Mouse (Mus musculus) lung, embryonic 14.5 days (tissue): ENCODE data around the gene Clasp1. TPM values are rescaled to one million over a fixed set of nuclear protein-coding genes. Genes with fewer than 3 reads are reported as not detected.

ENCODE experiments used
- ATAC-seq: fragments of 200-750 bp; cut with Nextera tagmentation; 2 replicates; pipeline ENCODE4 v1.8.0; 2017; ENCODE audit warnings: mild to moderate bottlenecking, moderate TSS enrichment, moderate library complexity; ENCODE audit not compliant: insufficient read depth
- DNase-seq: peaks from one replicate; pipeline ENCODE4 v3.0.0-alpha.2; 2015
- H3K27ac ChIP-seq: fragments of 300-500 bp; sonication (generic); 2 replicates; pipeline ENCODE4 v1.5.1; 2014; ENCODE audit warnings: low read depth, mild to moderate bottlenecking, moderate library complexity
- H3K27me3 ChIP-seq: fragments of 300-500 bp; sonication (generic); 2 replicates; pipeline ENCODE4 v1.6.1; 2014; ENCODE audit warnings: low read length, control low read depth; ENCODE audit not compliant: insufficient read depth
- H3K36me3 ChIP-seq: fragments of 300-500 bp; sonication (generic); 2 replicates; pipeline ENCODE4 v1.6.1; 2014; ENCODE audit warnings: control low read depth; ENCODE audit not compliant: insufficient read depth
- H3K4me1 ChIP-seq: fragments of 300-500 bp; sonication (generic); 2 replicates; pipeline ENCODE4 v1.6.1; 2014; ENCODE audit warnings: antibody characterized with exemption, control low read depth; ENCODE audit not compliant: insufficient read depth
- H3K4me2 ChIP-seq: fragments of 300-500 bp; sonication (generic); 2 replicates; pipeline ENCODE4 v1.6.1; 2014; ENCODE audit warnings: mild to moderate bottlenecking
- H3K4me3 ChIP-seq: fragments of 300-500 bp; sonication (generic); 2 replicates; pipeline ENCODE4 v1.5.1; 2014; ENCODE audit warnings: low read depth, low read length
- H3K9ac ChIP-seq: fragments of 300-500 bp; sonication (generic); 2 replicates; pipeline ENCODE4 v1.6.1; 2014
- H3K9me3 ChIP-seq: fragments of 300-500 bp; sonication (generic); 2 replicates; pipeline ENCODE4 v1.6.1; 2016; ENCODE audit warnings: low read depth, low read length, control low read depth
- CTCF ChIP-seq: IDR thresholded peaks from 2 replicates; pipeline ENCODE4 v1.5.1; 2016; ENCODE audit warnings: antibody characterized with exemption, low read depth
- WGBS: fragments of 180-500 bp; shearing (Covaris S2); extraction: QIAGEN DNeasy Blood & Tissue Kit; methylation state at CpG from one replicate; pipeline ENCODE4 v1.1.7; 2014; 5-methylcytosine and 5-hydroxymethylcytosine counted together
- polyA plus RNA-seq: library from polyadenylated mRNA; unstranded; fragments of >200 nt; fragmentation: Nextera tagmentation; extraction: Ambion mirVana; gene quantifications from 2 replicates; pipeline ENCODE4 v1.2.1, GENCODE M21; 2014

Clasp1 gene
- polyA plus RNA-seq, 1 experiment from 2014 or later = 60.7 TPM

DNA sequence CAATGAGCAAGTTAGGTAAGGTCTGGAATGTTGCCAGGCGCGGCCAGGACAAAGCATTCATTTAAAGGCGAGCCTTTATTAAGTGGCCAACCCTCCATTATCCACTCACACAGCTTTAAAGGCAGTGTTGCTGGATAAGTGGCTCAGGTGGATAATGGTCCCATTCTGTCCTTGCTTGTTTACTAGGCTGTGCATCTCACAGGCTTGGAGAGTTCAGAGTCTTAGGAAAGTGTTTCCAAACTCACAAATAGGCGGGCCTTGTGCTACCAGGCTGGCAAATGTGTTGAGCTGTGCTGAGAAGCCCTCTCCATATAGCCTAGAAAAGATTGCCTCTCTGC is 92.5 kb downstream of the Clasp1 start:
- peak; percentile 84 for DNase-seq
- H3K4me3 ChIP-seq = no peak overlapping the region
- no peaks in the 10 kb centered on the region for H3K9me3 ChIP-seq
- peak overlapping the region; percentile 81 for H3K27ac ChIP-seq
- 0 out of 2 replicates have a peak overlapping the region, but pooled peaks have one; percentile 11 for H3K9ac ChIP-seq
- ATAC-seq = peak; percentile 64; the same call in 1 of the 2 replicates
- no peaks in the 10 kb centered on the region for H3K27me3 ChIP-seq
- WGBS = 47% methylated on average over 4 of the region's 4 CpGs
- H3K36me3 ChIP-seq = no peaks in the 10 kb centered on the region
- TF ChIP-seq CTCF = no peak
- no peaks in the 10 kb centered on the region for H3K4me1 ChIP-seq
- peak overlapping the region; percentile 13; the same call in 1 of the 2 replicates for H3K4me2 ChIP-seq

DNA sequence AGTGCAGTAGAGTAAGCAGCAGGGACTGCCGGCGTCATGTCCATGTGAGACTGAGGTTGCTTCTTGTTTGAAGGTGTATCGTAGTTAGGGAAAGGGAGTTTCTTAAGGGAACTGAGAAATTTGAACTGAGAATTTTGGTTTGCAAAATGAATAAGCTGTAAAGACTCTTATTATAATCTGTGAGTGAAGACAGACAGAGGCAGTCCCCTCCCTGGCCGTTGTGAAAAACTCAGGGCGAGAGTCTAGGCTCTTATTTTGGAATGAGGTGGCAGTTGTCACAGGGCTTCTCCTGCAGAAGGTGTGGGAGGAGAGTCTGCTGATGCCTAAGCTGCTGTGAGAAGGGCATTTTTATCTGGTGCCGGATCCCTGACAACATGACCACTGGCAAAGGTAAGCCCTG is 92.8 kb downstream of the Clasp1 start:
- WGBS = 52% methylated on average over 6 of the region's 6 CpGs
- H3K9ac ChIP-seq = 0 out of 2 replicates have a peak overlapping the region, but pooled peaks have one; percentile 11

GRCm38 (mm10) chr1:118482285-118483019 is 93.6 kb downstream of the Clasp1 start:
- no peak for DNase-seq
- H3K4me1 ChIP-seq = no peaks in the 10 kb centered on the region
- WGBS = 40% methylated on average over 8 of the region's 8 CpGs

More for the DNA sequence above, 92.8 kb downstream of the Clasp1 start:
- no peaks in the 10 kb centered on the region for H3K36me3 ChIP-seq
- H3K9me3 ChIP-seq = no peaks in the 10 kb centered on the region
- TF ChIP-seq CTCF = no peak
- H3K27me3 ChIP-seq = no peaks in the 10 kb centered on the region
- no peak overlapping the region for H3K4me3 ChIP-seq
- no peaks in the 10 kb centered on the region for H3K4me1 ChIP-seq
- H3K4me2 ChIP-seq = peak overlapping the region; percentile 13; the same call in 1 of the 2 replicates
- DNase-seq (no peak), ATAC-seq (no peak)
- peak overlapping the region; percentile 81 for H3K27ac ChIP-seq

DNA sequence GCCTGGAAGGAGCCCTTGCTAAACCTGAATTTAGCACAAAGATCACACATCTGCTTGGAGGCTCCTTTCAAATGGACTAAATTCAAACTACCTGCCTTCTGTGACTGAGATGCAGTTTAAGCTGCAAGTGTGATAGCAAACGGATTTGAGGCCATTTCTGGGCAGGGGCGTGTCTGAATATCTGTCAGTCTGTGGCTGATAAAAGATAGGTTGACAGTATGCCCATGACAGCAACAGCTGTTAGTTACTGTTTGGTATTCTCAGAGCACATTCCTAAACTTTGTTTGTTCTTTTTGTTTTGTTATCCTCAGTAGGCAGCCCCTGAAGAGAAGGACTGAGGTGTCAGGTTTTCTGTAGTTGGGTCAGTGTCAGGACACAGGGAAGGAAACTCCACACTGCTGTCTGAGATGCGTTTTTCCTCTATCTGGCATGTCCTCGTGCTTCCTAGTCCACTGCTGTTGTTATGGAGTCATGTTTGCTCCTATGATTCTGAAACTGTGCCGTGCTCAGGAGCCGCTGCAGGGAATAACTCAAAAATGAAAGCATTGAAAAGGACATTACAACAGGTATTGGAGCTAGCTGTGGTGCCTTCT is 94.7 kb downstream of the Clasp1 start:
- H3K4me3 ChIP-seq = no peak overlapping the region
- H3K27ac ChIP-seq = no peak overlapping the region
- no peaks in the 10 kb centered on the region for H3K27me3 ChIP-seq
- H3K4me2 ChIP-seq = no peak overlapping the region
- H3K36me3 ChIP-seq = no peaks in the 10 kb centered on the region
- ATAC-seq (no peak), DNase-seq (no peak)
- no peaks in the 10 kb centered on the region for H3K9me3 ChIP-seq
- TF ChIP-seq CTCF = no peak
- no peaks in the 10 kb centered on the region for H3K4me1 ChIP-seq
- WGBS = 72% methylated on average over 6 of the region's 6 CpGs
- no peak overlapping the region for H3K9ac ChIP-seq

More at GRCm38 (mm10) chr1:118482285-118483019, 93.6 kb downstream of the Clasp1 start:
- TF ChIP-seq CTCF = no peak
- Histone ChIP-seq H3K27ac (peak overlapping the region; percentile 40; the same call in 1 of the 2 replicates), H3K4me3 (no peak overlapping the region), H3K36me3 (no peaks in the 10 kb centered on the region), H3K27me3 (no peaks in the 10 kb centered on the region), H3K9me3 (no peaks in the 10 kb centered on the region), H3K4me2 (no peak overlapping the region), H3K9ac (no peak overlapping the region)
- ATAC-seq = peak; percentile 61; the same call in 1 of the 2 replicates

GRCm38 (mm10) chr1:118485572-118485971 is 96.7 kb downstream of the Clasp1 start:
- Histone ChIP-seq H3K4me2 (no peak overlapping the region), H3K4me1 (no peaks in the 10 kb centered on the region), H3K36me3 (no peaks in the 10 kb centered on the region), H3K27me3 (no peaks in the 10 kb centered on the region), H3K4me3 (no peak overlapping the region), H3K27ac (peak overlapping the region; percentile 13; the same call in 1 of the 2 replicates), H3K9ac (no peak overlapping the region), H3K9me3 (no peaks in the 10 kb centered on the region)
- ATAC-seq (no peak), DNase-seq (no peak)
- TF ChIP-seq CTCF = no peak
- WGBS = 67% methylated on average over 3 of the region's 3 CpGs

DNA sequence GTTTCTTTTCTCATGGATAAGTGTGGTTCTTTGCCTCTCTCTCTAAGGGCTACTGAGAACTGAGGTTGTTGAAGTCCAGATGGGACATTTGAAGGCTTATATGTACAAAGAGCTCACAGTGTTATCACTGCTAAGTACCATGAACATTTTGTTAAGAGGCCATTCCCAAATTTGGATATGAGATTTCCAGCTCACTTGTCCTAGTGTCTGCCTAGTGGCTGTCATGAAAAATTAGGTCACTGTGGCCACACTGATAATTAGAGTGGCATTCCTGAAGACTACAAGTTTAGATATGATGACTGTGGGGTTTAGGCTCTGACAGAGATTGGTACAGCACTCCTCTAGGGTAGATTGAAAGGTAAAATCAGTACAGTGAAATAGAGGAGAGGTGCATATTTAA is 97.2 kb downstream of the Clasp1 start:
- H3K9me3 ChIP-seq = no peaks in the 10 kb centered on the region
- DNase-seq = no peak
- no peaks in the 10 kb centered on the region for H3K4me1 ChIP-seq
- H3K9ac ChIP-seq = no peak overlapping the region
- H3K27me3 ChIP-seq = no peaks in the 10 kb centered on the region
- no peak for TF ChIP-seq CTCF
- no peak for ATAC-seq
- H3K4me3 ChIP-seq = no peak overlapping the region
- no peak overlapping the region for H3K27ac ChIP-seq
- no peak overlapping the region for H3K4me2 ChIP-seq
- no peaks in the 10 kb centered on the region for H3K36me3 ChIP-seq

DNA sequence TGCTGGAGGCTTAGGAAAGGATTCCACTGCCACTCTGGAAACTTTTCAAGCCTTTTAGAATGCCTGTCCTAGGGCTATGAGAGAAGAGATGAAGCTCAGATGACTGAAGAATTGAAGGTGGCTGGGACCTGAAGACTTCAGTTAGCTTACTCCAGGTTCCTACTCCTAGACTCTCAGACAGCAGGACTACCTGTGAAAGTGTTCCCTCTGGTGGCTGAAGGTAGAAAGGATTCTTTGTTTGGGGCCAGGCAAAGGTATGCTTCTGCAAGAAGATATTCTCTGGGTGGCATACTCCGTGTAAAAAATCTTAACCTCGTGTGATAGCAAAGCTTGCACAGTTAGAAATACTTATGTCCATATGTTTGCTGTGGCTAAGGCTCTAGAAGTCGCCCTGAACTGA is 104.0 kb downstream of the Clasp1 start:
- Histone ChIP-seq H3K27ac (no peak overlapping the region), H3K4me1 (no peaks in the 10 kb centered on the region), H3K4me2 (no peak overlapping the region), H3K9me3 (no peaks in the 10 kb centered on the region), H3K36me3 (peaks cover 4% of the 10 kb centered on the region), H3K27me3 (no peaks in the 10 kb centered on the region), H3K4me3 (no peak overlapping the region), H3K9ac (no peak overlapping the region)
- peak; percentile 32 for DNase-seq
- ATAC-seq = no peak
- peak; percentile 48 for TF ChIP-seq CTCF
- 67% methylated on average over 3 of the region's 3 CpGs for WGBS
